Mouse (Mus musculus) cerebellum, adult 2 months (tissue): Measurements from ENCODE around the gene Dlgap5.

Source experiments
- CTCF ChIP-seq: fragments of 200-500 bp; IDR thresholded peaks from 2 replicates; pipeline ENCODE4 v1.5.1; 2011; ENCODE audit warnings: low read depth, mild to moderate bottlenecking, control low read depth, low read length, moderate library complexity, borderline replicate concordance; ENCODE audit not compliant: insufficient read depth
- POLR2A ChIP-seq: fragments of 200-500 bp; IDR thresholded peaks from 2 replicates; pipeline ENCODE4 v1.6.1; 2011; ENCODE audit warnings: low read length, control low read depth, borderline replicate concordance; ENCODE audit not compliant: insufficient read depth

DNA sequence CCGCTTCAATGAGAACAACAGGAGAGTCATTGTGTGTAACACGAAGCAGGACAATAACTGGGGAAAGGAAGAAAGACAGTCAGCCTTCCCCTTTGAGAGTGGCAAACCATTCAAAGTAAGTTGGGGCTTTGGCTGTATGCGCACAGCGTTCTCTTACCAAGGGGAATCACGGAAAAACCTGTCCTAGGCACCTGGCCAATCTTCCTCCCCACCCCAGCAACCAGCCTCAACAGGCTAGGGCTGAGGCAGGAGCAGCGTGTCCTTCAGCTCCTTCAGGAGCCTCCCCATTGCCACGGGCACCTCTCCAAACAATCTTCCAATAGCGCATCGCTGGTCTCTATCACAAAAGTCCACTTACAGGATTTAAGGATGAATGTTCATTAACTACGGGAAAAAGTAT is 33.6 kb downstream of the Dlgap5 start:
- TF ChIP-seq POLR2A = no peak
- TF ChIP-seq CTCF = no peak
